Mouse (Mus musculus) limb, embryonic 14.5 days (tissue): ENCODE results near the gene Dnm2. TPM values are rescaled to one million over a fixed set of nuclear protein-coding genes. Genes with fewer than 3 reads are reported as not detected.

Source experiments
- ATAC-seq: fragments of 200-750 bp; cut with Nextera tagmentation; 2 replicates; pipeline ENCODE4 v1.8.0; 2017; ENCODE audit warnings: low read depth, moderate number of reproducible peaks, moderate TSS enrichment; ENCODE audit not compliant: low FRiP score
- DNase-seq: peaks from one replicate; pipeline ENCODE4 v3.0.0-alpha.2; 2015; ENCODE audit warnings: low spot score
- H3K27ac ChIP-seq: fragments of 300-500 bp; sonication (generic); replicated peaks from 2 replicates; pipeline ENCODE4 v1.5.1; 2014; ENCODE audit warnings: low read depth, mild to moderate bottlenecking, low read length, moderate library complexity, mixed read lengths
- H3K27me3 ChIP-seq: fragments of 300-500 bp; sonication (generic); 2 replicates; pipeline ENCODE4 v1.6.1; 2014; ENCODE audit warnings: low read length, mixed read lengths; ENCODE audit not compliant: control insufficient read depth, insufficient read depth
- H3K36me3 ChIP-seq: fragments of 300-500 bp; sonication (generic); 2 replicates; pipeline ENCODE4 v1.6.1; 2014; ENCODE audit warnings: mild to moderate bottlenecking, low read length, moderate library complexity, mixed read lengths; ENCODE audit not compliant: control insufficient read depth, insufficient read depth
- H3K4me1 ChIP-seq: fragments of 300-500 bp; sonication (generic); 2 replicates; pipeline ENCODE4 v1.6.1; 2014; ENCODE audit warnings: antibody characterized with exemption, low read length, mixed read lengths; ENCODE audit not compliant: control insufficient read depth, insufficient read depth
- H3K4me2 ChIP-seq: fragments of 300-500 bp; sonication (generic); replicated peaks from 2 replicates; pipeline ENCODE4 v1.6.1; 2014; ENCODE audit warnings: low read depth, mild to moderate bottlenecking, low read length, moderate library complexity; ENCODE audit not compliant: severe bottlenecking
- H3K4me3 ChIP-seq: fragments of 300-500 bp; sonication (generic); replicated peaks from 2 replicates; pipeline ENCODE4 v1.5.1; 2014; ENCODE audit warnings: low read length
- H3K9ac ChIP-seq: fragments of 300-500 bp; sonication (generic); 2 replicates; pipeline ENCODE4 v1.6.1; 2014; ENCODE audit warnings: mild to moderate bottlenecking, low read depth, low read length, moderate library complexity; ENCODE audit not compliant: severe bottlenecking
- H3K9me3 ChIP-seq: fragments of 300-500 bp; sonication (generic); 2 replicates; pipeline ENCODE4 v1.6.1; 2016; ENCODE audit warnings: low read length; ENCODE audit not compliant: control insufficient read depth
- POLR2A ChIP-seq: fragments of 200-500 bp; IDR thresholded peaks from 2 replicates; pipeline ENCODE4 v1.8.0; 2012; ENCODE audit warnings: inconsistent platforms, mild to moderate bottlenecking, moderate library complexity, borderline replicate concordance; ENCODE audit not compliant: insufficient read depth, insufficient read length; ENCODE audit errors: extremely low read depth
- WGBS: fragments of 180-500 bp; shearing (Covaris S2); extraction: QIAGEN DNeasy Blood & Tissue Kit; methylation state at CpG from one replicate; pipeline ENCODE4 v1.1.7; 2014; 5-methylcytosine and 5-hydroxymethylcytosine counted together
- polyA plus RNA-seq, 2 experiments: library from polyadenylated mRNA; depleted of rRNA in 1 of 2; stranded (reverse) in 1 of 2; unstranded in 1 of 2; fragments of >200 nt; fragmentation: Nextera tagmentation in 1 of 2; extraction: Ambion mirVana in 1 of 2; gene quantifications; 2 replicates each; pipeline versions ENCODE4 v1.2.1 to v1.2.3; 2012 to 2014

Gene Dnm2
- polyA plus RNA-seq, 2 experiments, result 62.6 to 68.3 TPM

- Histone ChIP-seq H3K36me3 (peaks cover 41% of the 10 kb centered on the region), H3K27ac (no peak overlapping the region), H3K4me1 (peaks cover 5% of the 10 kb centered on the region), H3K9ac (no peak overlapping the region), H3K9me3 (no peaks in the 10 kb centered on the region), H3K27me3 (no peaks in the 10 kb centered on the region), H3K4me2 (no peak overlapping the region), H3K4me3 (no peak overlapping the region)
- DNase-seq (peak; percentile 38), ATAC-seq (no peak)
- no peak for TF ChIP-seq POLR2A
- 8% methylated on average over 4 of the region's 4 CpGs for WGBS
These were observed 16.8 kb upstream of the Dnm2 start for GRCm38 (mm10) chr9:21407951-21408350.

- WGBS, result 80% methylated on average over 7 of the region's 7 CpGs
- no peak for ATAC-seq
- H3K27ac ChIP-seq, result no peak overlapping the region
- H3K9me3 ChIP-seq, result no peaks in the 10 kb centered on the region
- no peak overlapping the region for H3K9ac ChIP-seq
- H3K4me3 ChIP-seq, result no peak overlapping the region
- no peaks in the 10 kb centered on the region for H3K27me3 ChIP-seq
- no peak for DNase-seq
- H3K4me1 ChIP-seq, result peaks cover 5% of the 10 kb centered on the region
- peaks cover 34% of the 10 kb centered on the region for H3K36me3 ChIP-seq
- no peak for TF ChIP-seq POLR2A
- H3K4me2 ChIP-seq, result no peak overlapping the region
These were observed 16.1 kb upstream of the Dnm2 start for GRCm38 (mm10) chr9:21408624-21409023.

- Histone ChIP-seq H3K9ac (no peak overlapping the region), H3K9me3 (no peaks in the 10 kb centered on the region), H3K27me3 (no peaks in the 10 kb centered on the region), H3K4me3 (no peak overlapping the region), H3K4me2 (no peak overlapping the region), H3K27ac (no peak overlapping the region), H3K4me1 (peaks cover 5% of the 10 kb centered on the region), H3K36me3 (peaks cover 28% of the 10 kb centered on the region)
- DNase-seq (peak; percentile 86), ATAC-seq (no peak)
- WGBS, result 38% methylated on average over 9 of the region's 9 CpGs
- TF ChIP-seq POLR2A, result no peak
These were observed 15.0 kb upstream of the Dnm2 start for GRCm38 (mm10) chr9:21409592-21410317.

GRCm38 (mm10) chr9:21411669-21412550, 12.8 kb upstream of the Dnm2 start, which contains the start of gene Qtrt1:
TSS of gene Qtrt1 (plus strand) at chr9:21411837.
- Histone ChIP-seq H3K4me1 (peaks cover 5% of the 10 kb centered on the region), H3K9ac (peak within 1 kb of the TSS; percentile 65), H3K36me3 (peaks cover 17% of the 10 kb centered on the region), H3K9me3 (no peaks in the 10 kb centered on the region), H3K4me2 (peak within 1 kb of the TSS; percentile 88), H3K4me3 (peak within 1 kb of the TSS; percentile 53), H3K27me3 (no peaks in the 10 kb centered on the region), H3K27ac (no peak within 1 kb of the TSS)
- DNase-seq (peak; percentile 93), ATAC-seq (peak; percentile 93)
- WGBS, result 2% methylated on average over 53 of the region's 53 CpGs
- TF ChIP-seq POLR2A, result peak; percentile 54; the same call in 1 of the 2 replicates

- no peak overlapping the region for H3K27ac ChIP-seq
- H3K36me3 ChIP-seq, result peaks cover 57% of the 10 kb centered on the region
- H3K4me3 ChIP-seq, result no peak overlapping the region
- no peak overlapping the region for H3K9ac ChIP-seq
- DNase-seq, result no peak
- no peak for TF ChIP-seq POLR2A
- no peak overlapping the region for H3K4me2 ChIP-seq
- H3K4me1 ChIP-seq, result no peaks in the 10 kb centered on the region
- no peaks in the 10 kb centered on the region for H3K9me3 ChIP-seq
- H3K27me3 ChIP-seq, result no peaks in the 10 kb centered on the region
- ATAC-seq, result no peak
- 88% methylated on average over 2 of the region's 2 CpGs for WGBS
These were observed 6.8 kb upstream of the Dnm2 start for GRCm38 (mm10) chr9:21417866-21418265.
